Mouse (Mus musculus) gastrocnemius, adult 8-10 months (tissue): ENCODE data around the gene Olfr19. TPM values are rescaled to one million over a fixed set of nuclear protein-coding genes. Genes with fewer than 3 reads are reported as not detected.
"Not testable (repeated sequence)": the region's sequence is repeated elsewhere in the genome, so short reads cannot be mapped to it uniquely, and the experiment has no call there.

Experiments
- DNase-seq, 2 experiments: peaks; one replicate each; pipeline ENCODE4 v3.0.0; 2022; ENCODE audit warnings: low spot score in 2 of 2
- total RNA-seq, 4 experiments: library from RNA; stranded (reverse); gene quantifications; 2 replicates each; pipeline ENCODE4 v1.2.4; 2022

Olfr19 gene
- total RNA-seq = not detected

GRCm38 (mm10) chr16:16676305-16676704, at the start of gene Olfr19:
Olfr19 (minus strand) TSS chr16:16676405.
- no peak for DNase-seq

- no peak for DNase-seq
These were observed 8.8 kb upstream of the Olfr19 start for GRCm38 (mm10) chr16:16684975-16685374.

- DNase-seq = no peak
These were observed 7.8 kb upstream of the Olfr19 start for GRCm38 (mm10) chr16:16684053-16684452.

- no peak for DNase-seq
These were observed 11.2 kb downstream of the Olfr19 start for GRCm38 (mm10) chr16:16664994-16665393.

GRCm38 (mm10) chr16:16664516-16664915, 11.7 kb downstream of the Olfr19 start:
- not testable (repeated sequence) for DNase-seq

GRCm38 (mm10) chr16:16645148-16645547, 31.1 kb downstream of the Olfr19 start:
- DNase-seq = no peak

- no peak for DNase-seq
These were observed 42.5 kb downstream of the Olfr19 start for GRCm38 (mm10) chr16:16633730-16634129.

Other genes with a start within 250 kb of the Olfr19 start
- gene Fgd4, start 75.9 kb downstream of the Olfr19 start, total RNA-seq = 10 to 100 TPM; 21.3 to 30.5 (median 24.0) TPM
- not detected for gene Spag6l, start 153.1 kb upstream of the Olfr19 start, total RNA-seq
- not detected for gene Igll1, start 187.6 kb upstream of the Olfr19 start, total RNA-seq
- gene Top3b, start 194.3 kb upstream of the Olfr19 start, total RNA-seq = 10 to 100 TPM; 17.9 to 21.8 (median 19.7) TPM
- not detected for gene Vpreb1, start 194.4 kb upstream of the Olfr19 start, total RNA-seq
- gene Ppm1f, start 220.1 kb upstream of the Olfr19 start, total RNA-seq = 10 to 100 TPM; 10.6 to 15.8 (median 12.7) TPM